Mouse (Mus musculus): ENCODE results near the gene Fance. TPM values are rescaled to one million over a fixed set of nuclear protein-coding genes. Genes with fewer than 3 reads are reported as not detected.

Gene Fance
- total and polyA plus RNA-seq, 2 experiments from 2014 or later: 26.1 to 33.4 TPM

GRCm38 (mm10) chr17:28360531-28361277 lies 47.4 kb downstream of the Fance start:
- Histone ChIP-seq H3K9ac (replicated peaks; ENCODE audit: low read length, poor library complexity, severe bottlenecking) (no peak overlapping the region), H3K27me3 (ENCODE audit: insufficient read depth, low read length) (peaks cover 52% of the 10 kb centered on the region), H3K9me3 (ENCODE audit: low read length) (no peaks in the 10 kb centered on the region), H3K4me3 (ENCODE audit: low read depth, low read length) (no peak overlapping the region), H3K4me1 (ENCODE audit: insufficient read depth, low read length) (0 out of 2 replicates have a peak, but pooled peaks cover 5% of the 10 kb centered on the region), H3K4me2 (ENCODE audit: low read depth, low read length, poor library complexity, severe bottlenecking) (no peak overlapping the region), H3K27ac (ENCODE audit: low read depth, low read length) (no peak overlapping the region), H3K36me3 (ENCODE audit: insufficient read depth, low read length) (no peaks in the 10 kb centered on the region)
- DNase-seq (ENCODE audit: low spot score) (no peak), ATAC-seq (ENCODE audit: low FRiP score) (no peak)
- TF ChIP-seq CTCF (IDR thresholded peaks at IDR 0.05): no peak
- 82% methylated on average over 9 of the region's 9 CpGs for WGBS

- Histone ChIP-seq H3K27me3 (ENCODE audit: insufficient read depth, low read length) (peaks cover 52% of the 10 kb centered on the region), H3K36me3 (ENCODE audit: insufficient read depth, low read length) (no peaks in the 10 kb centered on the region), H3K4me1 (ENCODE audit: insufficient read depth, low read length) (0 out of 2 replicates have a peak, but pooled peaks cover 5% of the 10 kb centered on the region), H3K27ac (ENCODE audit: low read depth, low read length) (no peak overlapping the region), H3K9me3 (ENCODE audit: low read length) (no peaks in the 10 kb centered on the region), H3K9ac (replicated peaks; ENCODE audit: low read length, poor library complexity, severe bottlenecking) (0 out of 2 replicates have a peak overlapping the region, but pooled peaks have one; percentile 19), H3K4me2 (ENCODE audit: low read depth, low read length, poor library complexity, severe bottlenecking) (peak overlapping the region; percentile 45), H3K4me3 (ENCODE audit: low read depth, low read length) (peak overlapping the region; percentile 26)
- no peak for TF ChIP-seq CTCF (IDR thresholded peaks at IDR 0.05)
- DNase-seq (ENCODE audit: low spot score): no peak
- ATAC-seq (ENCODE audit: low FRiP score): no peak
- 38% methylated on average over 11 of the region's 11 CpGs for WGBS
Observed at GRCm38 (mm10) chr17:28361921-28362652, 48.8 kb downstream of the Fance start.

GRCm38 (mm10) chr17:28362653-28363292 lies 49.5 kb downstream of the Fance start:
- Histone ChIP-seq H3K27me3 (ENCODE audit: insufficient read depth, low read length) (peaks cover 52% of the 10 kb centered on the region), H3K9ac (replicated peaks; ENCODE audit: low read length, poor library complexity, severe bottlenecking) (0 out of 2 replicates have a peak overlapping the region, but pooled peaks have one; percentile 19), H3K9me3 (ENCODE audit: low read length) (no peaks in the 10 kb centered on the region), H3K36me3 (ENCODE audit: insufficient read depth, low read length) (no peaks in the 10 kb centered on the region), H3K4me3 (ENCODE audit: low read depth, low read length) (peak overlapping the region; percentile 26), H3K27ac (ENCODE audit: low read depth, low read length) (no peak overlapping the region), H3K4me2 (ENCODE audit: low read depth, low read length, poor library complexity, severe bottlenecking) (peak overlapping the region; percentile 45), H3K4me1 (ENCODE audit: insufficient read depth, low read length) (0 out of 2 replicates have a peak, but pooled peaks cover 5% of the 10 kb centered on the region)
- WGBS: 1% methylated on average over 25 of the region's 25 CpGs
- no peak for TF ChIP-seq CTCF (IDR thresholded peaks at IDR 0.05)
- ATAC-seq (ENCODE audit: low FRiP score) (no peak), DNase-seq (ENCODE audit: low spot score) (peak; percentile 25)

GRCm38 (mm10) chr17:28363507-28363906 lies 50.2 kb downstream of the Fance start:
- Histone ChIP-seq H3K4me3 (ENCODE audit: low read depth, low read length) (no peak overlapping the region), H3K4me2 (ENCODE audit: low read depth, low read length, poor library complexity, severe bottlenecking) (no peak overlapping the region), H3K27ac (ENCODE audit: low read depth, low read length) (no peak overlapping the region), H3K9ac (replicated peaks; ENCODE audit: low read length, poor library complexity, severe bottlenecking) (no peak overlapping the region), H3K27me3 (ENCODE audit: insufficient read depth, low read length) (peaks cover 48% of the 10 kb centered on the region), H3K4me1 (ENCODE audit: insufficient read depth, low read length) (0 out of 2 replicates have a peak, but pooled peaks cover 5% of the 10 kb centered on the region), H3K9me3 (ENCODE audit: low read length) (no peaks in the 10 kb centered on the region), H3K36me3 (ENCODE audit: insufficient read depth, low read length) (no peaks in the 10 kb centered on the region)
- no peak for DNase-seq (ENCODE audit: low spot score)
- TF ChIP-seq CTCF (IDR thresholded peaks at IDR 0.05): no peak
- no peak for ATAC-seq (ENCODE audit: low FRiP score)
- WGBS: 10% methylated on average over 6 of the region's 6 CpGs

GRCm38 (mm10) chr17:28365122-28365521 lies 51.8 kb downstream of the Fance start, which contains the start of gene Tulp1:
Tulp1 (minus strand) TSS chr17:28365222.
- Histone ChIP-seq H3K9me3 (ENCODE audit: low read length) (no peaks in the 10 kb centered on the region), H3K36me3 (ENCODE audit: insufficient read depth, low read length) (no peaks in the 10 kb centered on the region), H3K27ac (ENCODE audit: low read depth, low read length) (no peak within 1 kb of the TSS), H3K9ac (replicated peaks; ENCODE audit: low read length, poor library complexity, severe bottlenecking) (no peak within 1 kb of the TSS), H3K4me3 (ENCODE audit: low read depth, low read length) (peak within 1 kb of the TSS; percentile 16; the same call in 1 of the 2 replicates), H3K4me2 (ENCODE audit: low read depth, low read length, poor library complexity, severe bottlenecking) (peak within 1 kb of the TSS; percentile 34), H3K4me1 (ENCODE audit: insufficient read depth, low read length) (0 out of 2 replicates have a peak, but pooled peaks cover 5% of the 10 kb centered on the region), H3K27me3 (ENCODE audit: insufficient read depth, low read length) (peaks cover 39% of the 10 kb centered on the region)
- WGBS: 39% methylated on average over 8 of the region's 8 CpGs
- DNase-seq (ENCODE audit: low spot score) (no peak), ATAC-seq (ENCODE audit: low FRiP score) (no peak)
- TF ChIP-seq CTCF (IDR thresholded peaks at IDR 0.05): no peak
